Mouse (Mus musculus) lung, embryonic 16.5 days (tissue): ENCODE measurements around the gene Zfp706. TPM values are rescaled to one million over a fixed set of nuclear protein-coding genes. Genes with fewer than 3 reads are reported as not detected.

Experiments used
- ATAC-seq: fragments of 200-750 bp; cut with Nextera tagmentation; 2 replicates; pipeline ENCODE4 v1.8.0; 2017; ENCODE audit warnings: low read depth, mild to moderate bottlenecking, moderate library complexity
- H3K27ac ChIP-seq: fragments of 300-500 bp; sonication (generic); 2 replicates; pipeline ENCODE4 v1.5.1; 2014; ENCODE audit warnings: mild to moderate bottlenecking, control low read depth, low read length
- H3K27me3 ChIP-seq: fragments of 300-500 bp; sonication (generic); 2 replicates; pipeline ENCODE4 v1.6.1; 2014; ENCODE audit warnings: low read depth, low read length, mixed read lengths; ENCODE audit not compliant: control insufficient read depth, insufficient read depth
- H3K36me3 ChIP-seq: fragments of 300-500 bp; sonication (generic); 2 replicates; pipeline ENCODE4 v1.6.1; 2014; ENCODE audit warnings: low read length; ENCODE audit not compliant: control insufficient read depth, insufficient read depth
- H3K4me1 ChIP-seq: fragments of 300-500 bp; sonication (generic); replicated peaks from 2 replicates; pipeline ENCODE4 v1.6.1; 2014; ENCODE audit warnings: low read length, mixed read lengths; ENCODE audit not compliant: control insufficient read depth, insufficient read depth
- H3K4me2 ChIP-seq: fragments of 300-500 bp; sonication (generic); 2 replicates; pipeline ENCODE4 v1.6.1; 2014; ENCODE audit warnings: low read depth, low read length, control low read depth
- H3K4me3 ChIP-seq: fragments of 300-500 bp; sonication (generic); 2 replicates; pipeline ENCODE4 v1.5.1; 2014; ENCODE audit warnings: mild to moderate bottlenecking, low read length, control low read depth
- H3K9ac ChIP-seq: fragments of 300-500 bp; sonication (generic); 2 replicates; pipeline ENCODE4 v1.6.1; 2014; ENCODE audit warnings: low read length, control low read depth
- H3K9me3 ChIP-seq: fragments of 300-500 bp; sonication (generic); 2 replicates; pipeline ENCODE4 v1.6.1; 2016; ENCODE audit warnings: low read length; ENCODE audit not compliant: control insufficient read depth
- WGBS: fragments of 180-500 bp; shearing (Covaris S2); extraction: QIAGEN DNeasy Blood & Tissue Kit; methylation state at CpG from one replicate; pipeline ENCODE4 v1.1.7; 2014; 5-methylcytosine and 5-hydroxymethylcytosine counted together
- polyA plus RNA-seq: library from polyadenylated mRNA; unstranded; fragments of >200 nt; fragmentation: Nextera tagmentation; extraction: Ambion mirVana; gene quantifications from 2 replicates; pipeline ENCODE4 v1.2.1, GENCODE M21; 2015

The Zfp706 gene
- polyA plus RNA-seq, 1 experiment from 2014 or later, result 452 TPM

DNA sequence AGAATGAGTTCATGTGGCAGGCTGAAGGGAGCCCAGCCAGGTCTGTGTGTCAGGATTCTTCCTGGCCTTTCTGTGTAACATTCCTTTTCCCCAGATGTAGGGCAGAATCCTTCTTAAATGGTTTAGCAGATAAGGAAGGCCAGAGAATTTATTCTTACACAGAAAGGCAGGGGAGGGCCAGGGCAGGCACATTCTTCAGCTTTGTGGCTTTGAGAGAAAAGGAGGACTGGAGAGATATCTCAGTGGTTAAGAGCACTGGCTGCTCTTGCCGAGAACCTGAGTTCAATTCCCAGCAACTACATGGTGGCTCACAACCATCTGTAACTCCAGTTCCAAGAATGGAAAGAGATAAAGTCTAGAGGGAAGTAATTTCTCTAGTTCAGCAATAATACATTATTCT lies 31.1 kb upstream of the Zfp706 start:
- H3K9ac ChIP-seq, result no peak overlapping the region
- H3K4me3 ChIP-seq, result no peak overlapping the region
- WGBS, result 46% methylated on average over 1 of the region's 1 CpGs
- no peak overlapping the region for H3K4me2 ChIP-seq
- no peaks in the 10 kb centered on the region for H3K9me3 ChIP-seq
- no peak for ATAC-seq
- H3K36me3 ChIP-seq, result no peaks in the 10 kb centered on the region
- H3K27ac ChIP-seq, result no peak overlapping the region
- H3K27me3 ChIP-seq, result no peaks in the 10 kb centered on the region
- H3K4me1 ChIP-seq, result 0 out of 2 replicates have a peak, but pooled peaks cover 4% of the 10 kb centered on the region

DNA sequence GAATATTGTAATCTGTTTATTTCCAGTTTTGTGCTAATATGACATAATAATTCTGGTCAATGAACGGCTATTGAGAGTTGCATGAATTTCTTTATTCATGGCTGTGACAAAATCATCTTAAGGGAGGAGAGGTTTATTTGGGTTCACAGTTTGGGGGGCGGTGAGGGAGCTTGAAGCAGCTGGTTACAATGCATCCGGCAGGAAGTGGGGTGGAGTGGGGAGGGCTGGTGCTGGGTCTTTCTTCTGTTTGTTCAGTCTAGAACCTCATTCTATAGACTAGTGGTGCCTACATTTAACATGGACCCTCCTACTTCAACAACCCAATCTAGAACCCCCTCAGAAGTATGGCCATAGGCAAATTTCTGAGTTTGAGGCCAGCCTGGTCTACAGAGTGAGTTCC lies 30.1 kb upstream of the Zfp706 start:
- H3K4me3 ChIP-seq, result no peak overlapping the region
- WGBS, result 73% methylated on average over 3 of the region's 3 CpGs
- H3K27me3 ChIP-seq, result no peaks in the 10 kb centered on the region
- no peak for ATAC-seq
- H3K4me1 ChIP-seq, result 0 out of 2 replicates have a peak, but pooled peaks cover 4% of the 10 kb centered on the region
- no peaks in the 10 kb centered on the region for H3K36me3 ChIP-seq
- no peaks in the 10 kb centered on the region for H3K9me3 ChIP-seq
- H3K4me2 ChIP-seq, result no peak overlapping the region
- H3K27ac ChIP-seq, result no peak overlapping the region
- no peak overlapping the region for H3K9ac ChIP-seq

DNA sequence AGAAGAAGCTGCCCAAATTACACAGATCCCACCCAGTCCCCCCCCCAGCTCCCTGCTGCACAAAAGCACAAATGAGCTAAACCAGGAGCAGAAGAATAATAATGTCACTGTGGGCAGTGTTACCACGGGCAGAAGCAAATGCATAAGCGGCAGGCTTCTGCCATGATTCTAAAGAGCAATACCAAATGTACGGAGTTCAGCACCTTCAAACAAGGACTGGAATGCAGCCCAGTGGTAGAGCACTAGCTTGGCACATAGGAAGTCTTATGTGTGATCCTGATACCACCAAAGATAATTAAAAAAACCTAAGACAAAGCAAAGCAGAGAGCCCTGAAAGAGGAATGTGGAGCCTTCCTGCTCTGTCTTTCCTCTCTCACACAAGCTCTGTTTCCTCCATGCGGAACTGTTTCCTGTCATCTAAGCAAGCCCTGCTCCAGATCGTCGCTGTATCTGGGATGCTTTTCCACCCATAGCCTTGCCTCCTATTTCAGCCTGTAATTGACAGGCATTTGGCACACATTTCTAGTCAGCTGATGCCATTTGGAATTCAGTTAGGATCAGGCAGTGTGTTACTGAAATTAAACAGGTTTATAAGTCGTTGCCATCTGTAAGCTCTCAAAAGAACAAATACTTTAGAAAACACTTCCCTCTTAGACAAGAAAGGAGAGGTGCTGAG lies 29.0 kb upstream of the Zfp706 start:
- Histone ChIP-seq H3K9me3 (no peaks in the 10 kb centered on the region), H3K4me1 (0 out of 2 replicates have a peak, but pooled peaks cover 4% of the 10 kb centered on the region), H3K4me2 (no peak overlapping the region), H3K27me3 (no peaks in the 10 kb centered on the region), H3K36me3 (no peaks in the 10 kb centered on the region), H3K27ac (no peak overlapping the region), H3K9ac (no peak overlapping the region), H3K4me3 (no peak overlapping the region)
- peak; percentile 41; the same call in 1 of the 2 replicates for ATAC-seq
- 36% methylated on average over 7 of the region's 7 CpGs for WGBS

DNA sequence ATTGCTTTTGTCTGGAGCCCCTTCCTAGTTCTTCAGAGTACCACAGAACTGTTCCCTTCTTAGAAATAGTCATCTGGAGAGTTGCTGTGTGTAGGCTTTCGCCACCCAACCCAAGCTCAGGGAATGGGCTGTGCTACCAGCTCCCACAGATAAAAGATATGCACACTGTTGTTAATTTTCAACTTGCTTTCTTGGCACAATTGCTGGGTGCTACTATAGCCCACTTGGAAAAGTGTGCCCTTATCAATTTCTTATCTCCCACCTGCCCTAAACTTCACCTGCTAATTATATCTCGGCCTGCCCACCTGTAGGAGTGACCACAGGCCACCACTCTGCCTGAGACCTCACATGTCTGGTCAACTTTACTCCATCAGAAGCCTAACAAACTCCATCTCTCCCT lies 26.6 kb upstream of the Zfp706 start:
- Histone ChIP-seq H3K9me3 (no peaks in the 10 kb centered on the region), H3K36me3 (no peaks in the 10 kb centered on the region), H3K4me1 (0 out of 2 replicates have a peak, but pooled peaks cover 4% of the 10 kb centered on the region), H3K4me2 (no peak overlapping the region), H3K9ac (no peak overlapping the region), H3K4me3 (no peak overlapping the region), H3K27ac (no peak overlapping the region), H3K27me3 (no peaks in the 10 kb centered on the region)
- no peak for ATAC-seq
- 68% methylated on average over 2 of the region's 2 CpGs for WGBS

DNA sequence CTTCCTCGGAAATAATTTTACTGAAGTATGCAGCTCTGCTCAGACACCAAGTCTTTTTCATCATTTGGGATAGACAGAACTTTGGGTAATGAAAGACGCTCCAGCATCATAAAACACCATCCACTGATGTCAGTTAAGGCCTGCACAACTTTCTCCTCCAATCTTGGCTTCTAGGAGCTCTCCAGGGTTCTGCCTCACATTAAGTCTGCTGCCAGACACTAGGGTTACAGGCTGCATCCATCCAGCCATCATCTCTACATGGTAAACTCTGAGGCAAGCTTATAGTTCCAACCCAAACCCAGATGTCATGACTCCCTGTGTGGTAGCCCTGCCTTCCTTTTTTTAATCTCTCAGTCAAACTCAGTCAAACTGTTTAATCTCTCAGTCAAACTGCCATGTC lies 25.9 kb upstream of the Zfp706 start:
- Histone ChIP-seq H3K27me3 (no peaks in the 10 kb centered on the region), H3K36me3 (no peaks in the 10 kb centered on the region), H3K4me2 (no peak overlapping the region), H3K4me1 (0 out of 2 replicates have a peak, but pooled peaks cover 4% of the 10 kb centered on the region), H3K27ac (no peak overlapping the region), H3K9ac (no peak overlapping the region), H3K9me3 (no peaks in the 10 kb centered on the region), H3K4me3 (no peak overlapping the region)
- no peak for ATAC-seq
- WGBS, result 81% methylated on average over 2 of the region's 2 CpGs

DNA sequence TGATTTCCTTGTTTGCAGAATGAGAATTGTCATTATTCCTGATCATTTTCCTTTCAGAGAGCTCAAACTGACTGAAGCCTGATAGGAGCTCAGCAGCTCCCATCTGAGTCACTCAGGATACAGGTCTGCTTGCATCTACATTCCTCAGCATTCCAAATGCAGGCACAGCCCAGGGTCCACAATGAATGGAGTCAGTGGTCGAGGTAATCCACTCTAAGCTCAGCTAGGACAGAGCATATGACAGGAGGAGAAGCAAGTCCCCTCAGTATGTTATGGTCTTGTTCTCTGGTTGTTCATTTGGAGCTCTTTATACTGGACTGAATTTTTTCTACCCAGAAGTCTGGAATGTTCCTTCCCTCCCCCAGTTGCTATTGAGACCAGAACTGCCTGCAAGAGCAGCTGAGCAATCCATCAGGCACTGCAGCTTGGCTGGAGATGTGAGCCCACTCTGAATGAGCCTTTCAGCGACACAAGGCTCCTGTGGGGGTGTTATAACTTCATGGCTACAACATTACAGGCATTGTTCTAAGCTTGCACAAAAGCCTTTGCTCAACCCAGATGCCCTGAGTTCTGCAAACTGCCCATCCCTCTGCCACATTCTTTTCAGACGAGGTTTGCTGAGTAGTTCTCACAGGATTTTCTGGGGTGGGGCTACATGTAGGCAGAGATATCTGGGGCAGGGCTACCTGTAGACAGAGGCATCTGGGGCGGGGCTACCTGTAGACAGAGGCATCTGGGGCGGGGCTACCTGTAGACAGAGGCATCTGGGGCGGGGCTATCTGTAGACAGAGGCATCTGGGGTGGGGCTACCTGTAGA lies 24.0 kb upstream of the Zfp706 start:
- 0 out of 2 replicates have a peak, but pooled peaks cover under 1% of the 10 kb centered on the region for H3K4me1 ChIP-seq
- H3K4me2 ChIP-seq, result no peak overlapping the region
- no peaks in the 10 kb centered on the region for H3K9me3 ChIP-seq
- no peak overlapping the region for H3K4me3 ChIP-seq
- no peaks in the 10 kb centered on the region for H3K36me3 ChIP-seq
- WGBS, result 20% methylated on average over 6 of the region's 6 CpGs
- ATAC-seq, result peak; percentile 51; the same call in 1 of the 2 replicates
- H3K9ac ChIP-seq, result no peak overlapping the region
- H3K27ac ChIP-seq, result no peak overlapping the region
- H3K27me3 ChIP-seq, result no peaks in the 10 kb centered on the region

DNA sequence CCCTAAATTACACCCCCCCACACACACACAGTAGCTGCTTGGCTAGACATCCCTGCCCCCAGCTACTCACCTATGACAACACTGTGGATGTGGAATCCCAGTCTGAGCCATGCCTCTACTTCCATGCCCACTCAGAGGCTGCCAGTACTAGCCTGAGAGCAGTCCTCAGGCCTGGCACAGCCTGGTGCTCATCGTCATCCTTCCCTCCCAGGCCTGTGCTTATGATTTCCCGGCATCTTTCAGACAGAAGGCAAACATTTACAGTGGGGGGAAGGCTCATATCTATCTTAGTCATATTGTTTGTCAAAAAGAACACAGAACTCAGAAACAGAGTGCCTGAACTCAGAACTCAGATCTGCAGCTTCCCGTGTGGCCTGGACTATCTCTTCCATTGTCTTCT lies 23.4 kb upstream of the Zfp706 start:
- no peak overlapping the region for H3K4me3 ChIP-seq
- H3K9ac ChIP-seq, result no peak overlapping the region
- no peak overlapping the region for H3K4me2 ChIP-seq
- H3K36me3 ChIP-seq, result no peaks in the 10 kb centered on the region
- no peaks in the 10 kb centered on the region for H3K27me3 ChIP-seq
- H3K27ac ChIP-seq, result no peak overlapping the region
- ATAC-seq, result no peak
- H3K4me1 ChIP-seq, result no peaks in the 10 kb centered on the region
- WGBS, result 34% methylated on average over 3 of the region's 3 CpGs
- H3K9me3 ChIP-seq, result no peaks in the 10 kb centered on the region

DNA sequence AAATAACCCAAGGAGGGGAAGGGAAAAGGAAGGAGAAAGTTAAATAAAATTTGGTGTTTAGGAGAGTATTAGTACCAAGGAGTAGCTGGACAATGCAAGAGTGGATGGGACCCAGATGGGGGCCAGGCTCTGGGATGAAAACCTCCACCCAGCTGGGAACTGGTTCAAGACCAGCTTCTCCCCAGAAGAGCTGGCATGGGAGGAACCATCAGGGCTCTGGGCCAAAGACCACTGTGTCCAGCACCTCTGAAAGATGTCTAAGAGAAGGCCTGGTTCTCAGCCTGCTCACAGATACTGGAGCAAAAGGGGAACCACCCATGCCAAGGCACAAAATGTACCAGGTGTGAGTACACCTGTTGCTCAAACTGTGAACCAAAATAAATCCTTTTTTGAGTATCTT lies 20.4 kb upstream of the Zfp706 start:
- H3K4me3 ChIP-seq, result no peak overlapping the region
- no peak overlapping the region for H3K27ac ChIP-seq
- no peak overlapping the region for H3K4me2 ChIP-seq
- no peaks in the 10 kb centered on the region for H3K9me3 ChIP-seq
- no peaks in the 10 kb centered on the region for H3K4me1 ChIP-seq
- H3K36me3 ChIP-seq, result no peaks in the 10 kb centered on the region
- no peaks in the 10 kb centered on the region for H3K27me3 ChIP-seq
- ATAC-seq, result no peak
- no peak overlapping the region for H3K9ac ChIP-seq

DNA sequence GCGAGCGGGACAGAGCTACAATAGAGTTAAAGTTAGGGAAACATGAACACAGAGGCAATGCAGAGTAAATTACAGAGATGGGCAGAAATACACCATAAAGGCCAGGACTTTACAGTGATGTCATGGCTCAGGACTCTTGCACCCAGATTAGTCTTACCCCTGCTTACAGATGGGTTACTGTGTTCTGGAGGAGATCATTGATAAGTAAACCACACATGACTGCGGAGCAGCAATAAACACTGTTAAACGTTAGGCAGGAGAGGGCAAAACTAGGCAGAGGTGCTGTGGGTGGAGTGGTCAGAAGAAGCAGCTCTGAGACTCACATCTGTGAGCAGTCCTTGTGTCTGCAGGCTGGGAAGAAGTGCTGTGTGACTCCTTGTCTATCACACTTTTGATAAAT lies 18.9 kb upstream of the Zfp706 start:
- no peaks in the 10 kb centered on the region for H3K9me3 ChIP-seq
- H3K36me3 ChIP-seq, result no peaks in the 10 kb centered on the region
- H3K9ac ChIP-seq, result no peak overlapping the region
- no peaks in the 10 kb centered on the region for H3K4me1 ChIP-seq
- no peak for ATAC-seq
- H3K27ac ChIP-seq, result no peak overlapping the region
- no peak overlapping the region for H3K4me2 ChIP-seq
- WGBS, result 75% methylated on average over 4 of the region's 4 CpGs
- no peaks in the 10 kb centered on the region for H3K27me3 ChIP-seq
- H3K4me3 ChIP-seq, result no peak overlapping the region
